Mouse (Mus musculus): ENCODE measurements around the gene Slc6a16.

GRCm38 (mm10) chr7:45211851-45212251 is 29.0 kb upstream of the Slc6a16 start, which contains the start of gene Dkkl1:
- TF ChIP-seq CTCF (IDR thresholded peaks at IDR 0.05; ENCODE audit: low read depth) (no peak), EP300 (IDR thresholded peaks at IDR 0.05; ENCODE audit: low read depth) (no peak)
